Mouse (Mus musculus) heart, adult 2 months (tissue): Measurements from ENCODE around the gene Ccdc36.

ENCODE experiments used
- CTCF ChIP-seq: fragments of 200-600 bp; IDR thresholded peaks from 2 replicates; pipeline ENCODE4 v1.8.1; 2022; ENCODE audit warnings: antibody characterized with exemption, mild to moderate bottlenecking, moderate library complexity
- EP300 ChIP-seq: fragments of 200-500 bp; IDR thresholded peaks from 2 replicates; pipeline ENCODE4 v1.6.1; 2011; ENCODE audit warnings: low read depth, low read length, control low read depth; ENCODE audit not compliant: insufficient read depth
- POLR2A ChIP-seq: fragments of 200-500 bp; IDR thresholded peaks from 2 replicates; pipeline ENCODE4 v1.6.1; 2011; ENCODE audit warnings: mild to moderate bottlenecking, low read depth, low read length, control low read depth; ENCODE audit not compliant: insufficient read depth

GRCm38 (mm10) chr9:108411381-108411942 lies 16.8 kb downstream of the Ccdc36 start:
- TF ChIP-seq POLR2A (no peak), CTCF (no peak), EP300 (no peak)
